Mouse (Mus musculus) left cerebral cortex, adult 2 months (tissue): ENCODE results near the gene Gm20708. TPM values are rescaled to one million over a fixed set of nuclear protein-coding genes. Genes with fewer than 3 reads are reported as not detected.

Experiments
- DNase-seq, 2 experiments: peaks; one replicate each; pipeline ENCODE4 v3.0.0; 2021 to 2022; ENCODE audit warnings: low spot score in 2 of 2, mixed read lengths in 1 of 2; ENCODE audit errors: extremely low spot score in 1 of 2
- H3K27ac ChIP-seq: fragments of 200-600 bp; 2 replicates; pipeline ENCODE4 v1.8.1; 2022
- H3K4me3 ChIP-seq: fragments of 200-600 bp; 2 replicates; pipeline ENCODE4 v1.8.1; 2022
- CTCF ChIP-seq: fragments of 200-600 bp; IDR thresholded peaks from 2 replicates; pipeline ENCODE4 v1.8.1; 2022; ENCODE audit warnings: antibody characterized with exemption, mild to moderate bottlenecking, moderate library complexity
- intact Hi-C: fragments of 180-260 bp; cut with DNase I; formaldehyde crosslinking; loops from one replicate; pipeline ENCODE4 v1.15.1; 2025
- total RNA-seq, 2 experiments: library from RNA; stranded (reverse); gene quantifications; 2 replicates each; pipeline ENCODE4 v1.2.3; 2021

Gm20708 gene
- total RNA-seq, 2 experiments from 2014 or later, result 2.3 to 4.6 TPM

DNA sequence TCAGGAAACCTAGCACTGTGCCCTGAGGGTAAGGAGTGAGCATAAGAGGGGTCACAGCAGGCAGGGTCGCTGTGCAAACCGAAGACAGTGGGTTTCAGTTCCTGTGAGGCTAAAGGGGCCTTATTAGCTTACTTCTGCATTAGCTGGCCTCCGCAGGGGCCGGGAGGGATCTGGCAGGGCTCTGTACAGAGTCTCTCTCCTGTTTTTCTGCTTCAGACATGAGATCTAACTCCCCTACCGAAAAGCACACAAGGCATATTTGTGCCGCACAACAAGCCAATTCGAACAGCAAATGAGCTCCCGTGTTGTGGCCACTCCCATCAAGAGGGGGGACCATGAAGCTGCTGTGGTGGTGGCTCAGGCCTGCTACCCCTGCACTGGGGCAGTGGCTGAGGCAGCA lies 69.4 kb downstream of the Gm20708 start:
- no peak for TF ChIP-seq CTCF
- DNase-seq, result no peak
- intact Hi-C loops, result loop anchor here (10.0 kb wide), 1 partner anchor 346 kb away; no protein-coding TSS in a partner anchor
- H3K27ac ChIP-seq, result no peak overlapping the region
- H3K4me3 ChIP-seq, result no peak overlapping the region

DNA sequence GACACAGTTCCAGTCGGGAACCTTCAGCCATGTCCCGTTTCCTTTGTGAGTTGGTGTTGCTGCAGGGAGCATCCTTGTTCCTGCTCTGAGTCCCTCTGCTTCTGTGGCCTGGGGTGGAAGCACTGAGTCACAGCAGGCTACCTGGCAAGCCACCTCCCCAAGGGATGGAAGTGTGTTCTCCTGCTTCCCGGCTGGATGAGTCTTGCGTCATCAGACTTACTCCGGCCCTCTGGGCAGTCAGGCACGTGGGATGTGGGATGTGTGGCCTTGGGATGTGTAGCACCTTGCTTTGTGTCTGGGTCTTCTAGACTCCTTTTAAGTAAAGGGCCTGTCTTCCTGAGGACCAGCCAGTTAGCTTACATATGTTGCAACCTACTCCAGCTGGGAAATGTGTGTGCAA lies 70.2 kb downstream of the Gm20708 start:
- no peak for TF ChIP-seq CTCF
- intact Hi-C loops, result loop anchor here (10.0 kb wide), 1 partner anchor 345 kb away; no protein-coding TSS in a partner anchor
- no peak overlapping the region for H3K27ac ChIP-seq
- H3K4me3 ChIP-seq, result no peak overlapping the region
- no peak for DNase-seq

DNA sequence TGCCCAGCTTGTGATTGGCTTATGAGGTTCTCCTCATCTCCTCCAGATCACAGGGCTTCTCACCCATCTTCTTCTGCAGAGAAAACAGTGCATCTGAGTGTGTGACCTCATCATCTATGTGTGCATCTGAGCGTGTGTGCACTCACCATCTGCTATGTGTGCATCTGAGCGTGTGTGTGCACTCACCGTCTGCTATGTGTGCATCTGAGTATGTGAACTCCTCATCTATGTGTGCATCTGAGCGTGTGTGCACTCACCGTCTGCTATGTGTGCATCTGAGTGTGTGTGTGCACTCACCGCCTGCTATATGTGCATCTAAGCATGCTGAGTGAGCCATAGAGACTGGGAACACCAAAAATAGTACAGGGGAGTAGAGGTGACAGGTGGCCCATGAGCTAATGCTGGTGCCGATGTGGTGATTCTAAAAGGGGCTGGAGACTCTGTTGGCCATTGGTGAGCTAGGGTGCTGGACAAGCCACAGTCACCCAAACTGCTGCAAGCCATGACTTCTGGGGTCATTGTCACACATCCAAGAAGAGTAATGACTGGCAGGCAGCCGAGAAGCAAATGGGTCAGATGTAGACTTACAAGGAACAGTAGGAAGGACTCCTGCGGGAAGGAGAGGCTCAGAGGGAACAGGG lies 71.0 kb downstream of the Gm20708 start:
- DNase-seq, result no peak
- no peak overlapping the region for H3K27ac ChIP-seq
- intact Hi-C loops, result no loop called here
- TF ChIP-seq CTCF, result no peak
- H3K4me3 ChIP-seq, result no peak overlapping the region

DNA sequence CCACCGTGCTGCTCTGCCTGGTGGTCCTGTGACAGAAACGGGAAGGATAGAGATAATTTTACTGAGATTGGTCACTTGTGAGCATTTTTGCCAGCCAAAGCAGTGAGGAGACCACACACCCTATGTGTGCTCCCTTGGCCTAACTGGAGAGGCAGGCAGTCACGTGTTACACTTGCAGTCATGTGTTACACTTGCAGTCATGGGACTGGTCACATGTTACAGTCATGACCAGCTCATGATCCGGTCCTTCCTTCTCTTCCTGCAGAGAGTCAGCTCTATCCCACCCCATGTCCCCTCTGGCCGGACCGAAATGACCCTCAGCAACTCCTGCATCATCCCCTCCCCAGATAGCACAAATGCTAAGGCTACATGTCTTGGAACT lies 71.5 kb downstream of the Gm20708 start:
- Histone ChIP-seq H3K27ac (no peak overlapping the region), H3K4me3 (no peak overlapping the region)
- TF ChIP-seq CTCF, result no peak
- no peak for DNase-seq
- intact Hi-C loops, result no loop called here

DNA sequence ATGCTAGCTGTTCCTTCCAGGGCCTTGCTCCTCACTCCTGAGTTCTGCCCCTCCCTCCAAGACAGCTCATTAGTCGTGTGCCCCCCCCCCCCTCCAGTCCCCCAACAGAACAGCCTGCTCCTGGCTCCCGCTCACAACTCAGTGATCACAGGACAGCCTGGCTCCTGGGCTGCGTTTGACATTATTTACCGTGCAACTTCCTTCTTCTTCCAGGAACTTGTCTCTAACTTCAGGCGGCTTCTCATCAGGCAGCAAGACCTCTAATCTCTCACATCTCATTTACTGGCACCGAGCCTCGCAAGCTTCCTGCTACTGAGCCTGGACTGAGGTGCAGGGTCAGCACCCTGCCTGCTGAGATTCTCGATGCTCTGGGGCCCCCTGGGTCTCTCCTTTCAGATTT lies 72.3 kb downstream of the Gm20708 start:
- no peak for TF ChIP-seq CTCF
- no peak overlapping the region for H3K4me3 ChIP-seq
- DNase-seq, result no peak
- H3K27ac ChIP-seq, result no peak overlapping the region
- intact Hi-C loops, result no loop called here

DNA sequence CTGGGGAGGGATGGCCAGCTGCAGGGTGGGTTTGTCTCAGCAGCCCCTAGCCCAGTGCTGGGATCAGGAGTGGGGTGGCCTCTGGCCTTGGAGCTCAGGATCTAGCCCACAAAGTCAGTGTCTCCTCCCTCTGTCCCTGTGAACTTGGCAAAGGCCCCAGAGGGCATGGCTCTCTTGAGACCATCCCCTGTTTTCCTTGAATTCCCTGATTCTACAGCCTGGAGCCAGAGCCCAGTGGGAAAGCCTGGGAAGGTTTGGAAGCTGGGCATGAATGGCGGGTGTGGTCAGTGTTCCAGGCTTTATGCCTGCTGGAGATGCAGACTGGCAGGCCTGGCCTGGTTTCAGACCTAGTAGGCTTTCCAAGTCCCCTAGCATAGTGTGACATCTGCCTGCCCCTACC lies 72.7 kb downstream of the Gm20708 start:
- no peak overlapping the region for H3K27ac ChIP-seq
- DNase-seq, result no peak
- no peak overlapping the region for H3K4me3 ChIP-seq
- intact Hi-C loops, result no loop called here
- TF ChIP-seq CTCF, result no peak

DNA sequence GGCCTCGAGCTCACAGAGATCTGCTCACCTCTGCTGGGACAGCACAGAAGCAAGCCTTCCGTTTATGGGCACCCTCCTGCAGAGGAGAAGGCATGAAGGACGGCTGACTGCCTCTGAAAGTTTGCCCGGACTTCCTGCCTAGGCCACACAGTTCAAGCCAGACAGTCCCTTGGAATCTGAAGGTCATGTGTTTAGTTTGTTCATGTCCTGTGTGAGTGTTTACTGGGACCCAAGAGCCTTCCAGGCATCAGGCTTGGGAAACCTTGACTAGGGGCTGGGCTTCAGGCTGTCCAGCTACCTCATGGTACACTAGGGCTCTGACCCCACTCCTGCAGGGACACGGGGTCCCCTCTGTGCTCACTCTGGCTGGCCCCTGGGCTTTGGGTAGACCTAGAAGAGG lies 76.5 kb downstream of the Gm20708 start:
- DNase-seq, result no peak
- Histone ChIP-seq H3K4me3 (no peak overlapping the region), H3K27ac (no peak overlapping the region)
- intact Hi-C loops, result no loop called here
- TF ChIP-seq CTCF, result no peak

DNA sequence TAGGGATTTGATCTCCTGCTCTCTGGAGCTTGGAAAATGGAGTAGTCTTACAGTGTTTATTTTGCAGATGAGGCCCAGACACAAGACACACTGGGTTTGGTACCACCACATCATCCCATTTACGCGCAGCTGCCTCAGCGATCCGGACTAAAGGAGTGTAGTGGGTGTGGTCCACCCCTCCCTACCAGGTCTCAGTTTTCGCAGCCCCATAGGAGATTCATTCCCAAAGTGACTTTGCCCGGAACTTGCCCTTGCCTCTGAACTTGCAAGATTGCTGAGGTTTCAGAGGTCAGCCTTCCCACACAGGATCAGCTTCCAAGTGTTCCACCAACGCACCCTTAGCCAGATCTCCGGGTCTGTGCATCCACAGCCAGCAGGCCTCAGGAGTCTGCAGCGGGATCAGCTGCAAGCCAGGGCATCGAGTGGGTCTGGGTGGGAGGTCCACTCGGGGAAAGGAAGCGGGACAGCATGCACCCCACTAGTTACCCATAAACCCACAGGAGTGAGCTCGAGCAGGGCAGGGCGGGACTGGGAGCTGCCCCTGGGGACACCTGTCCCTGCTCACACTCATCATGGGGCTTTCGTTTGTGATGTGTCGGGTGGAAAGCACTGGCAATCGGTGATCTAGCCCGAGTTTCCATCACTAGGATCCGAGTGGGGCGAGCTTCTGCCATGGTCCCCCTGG lies 78.8 kb downstream of the Gm20708 start:
- intact Hi-C loops, result no loop called here
- no peak for TF ChIP-seq CTCF
- no peak overlapping the region; the same call in 1 of the 2 replicates for H3K4me3 ChIP-seq
- DNase-seq, result no peak
- no peak overlapping the region for H3K27ac ChIP-seq

DNA sequence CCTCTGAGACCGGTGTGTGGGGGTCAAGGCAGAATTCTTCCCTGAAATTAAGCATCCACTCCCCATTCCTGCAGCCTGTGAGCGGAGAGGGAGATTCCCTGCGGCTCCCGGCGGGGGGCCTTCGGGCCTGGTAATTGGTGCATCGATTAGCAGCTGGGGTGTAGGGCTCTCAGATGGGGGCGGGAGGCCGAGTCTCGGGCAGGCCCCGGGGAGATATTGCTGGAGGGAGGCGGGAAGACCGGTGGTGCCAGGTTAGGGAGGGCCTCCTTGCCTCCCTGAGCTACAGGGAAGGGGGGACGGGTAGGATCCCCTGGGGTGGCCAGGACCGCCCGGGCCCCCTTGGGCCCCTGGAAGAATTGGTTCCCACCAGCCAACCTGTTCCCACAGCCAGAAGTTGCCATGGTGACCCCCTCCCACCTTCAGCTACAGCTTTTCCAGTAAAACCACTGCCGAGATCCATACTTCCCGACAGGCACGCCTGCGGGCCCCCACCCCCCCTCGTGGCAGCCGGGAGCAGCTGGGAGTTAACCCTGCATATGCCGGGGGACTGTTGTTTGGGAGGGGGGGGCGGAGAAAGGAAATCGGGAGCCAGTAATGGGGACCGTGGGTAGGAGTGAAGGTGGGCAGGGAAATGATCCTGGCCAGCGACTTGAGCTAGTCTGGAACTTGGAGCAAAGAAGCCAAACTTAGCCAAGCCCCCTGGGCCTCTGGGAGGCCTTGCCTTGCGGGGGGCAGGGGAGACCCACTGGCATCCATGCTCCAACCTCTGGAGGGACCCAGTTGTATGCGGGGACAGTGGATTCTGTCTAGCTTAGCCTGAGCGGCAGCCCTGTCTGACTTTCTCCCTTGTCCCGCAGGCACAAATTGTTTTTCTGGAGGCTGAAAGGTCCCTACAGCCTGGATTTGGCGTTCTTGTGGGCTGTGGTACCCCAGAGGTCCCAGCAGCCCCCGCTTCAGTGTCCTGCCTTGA lies 79.7 kb downstream of the Gm20708 start:
- peak; percentile 22 to 54 for DNase-seq
- intact Hi-C loops, result no loop called here
- no peak overlapping the region for H3K27ac ChIP-seq
- TF ChIP-seq CTCF, result no peak
- peak overlapping the region; percentile 29 for H3K4me3 ChIP-seq

Other genes with a start within 250 kb of the Gm20708 start
- gene Tnrc6c, start 155.4 kb upstream of the Gm20708 start, total RNA-seq, result 10 to 100 TPM; 58.5 to 62.9 TPM
- gene Tmc8, start 27.6 kb upstream of the Gm20708 start, total RNA-seq, result 1 to 10 TPM in 1 of 2 experiments, under 1 TPM in 1; 0.88 to 1.3 TPM
- gene Tmc6, start 27.5 kb upstream of the Gm20708 start, total RNA-seq, result 1 to 10 TPM; 7.8 to 9.3 TPM
- gene 6030468B19Rik, start 12.0 kb upstream of the Gm20708 start, total RNA-seq, result not detected
- gene Syngr2, start within 50 bp of the Gm20708 start, total RNA-seq, result 10 to 100 TPM in 1 of 2 experiments, 1 to 10 TPM in 1; 8.7 to 11.1 TPM
- 1 to 10 TPM; 5.2 to 8.5 TPM for gene Afmid, start 16.3 kb downstream of the Gm20708 start, total RNA-seq
- 1 to 10 TPM in 1 of 2 experiments, under 1 TPM in 1; 0.81 to 1.0 TPM for gene Tk1, start 16.4 kb downstream of the Gm20708 start, total RNA-seq
- 1 to 10 TPM in 1 of 2 experiments, under 1 TPM in 1; 0.95 to 1.3 TPM for gene Birc5, start 39.6 kb downstream of the Gm20708 start, total RNA-seq
- gene Tmem235, start 51.1 kb downstream of the Gm20708 start, total RNA-seq, result under 1 TPM in 1 of 2 experiments, not detected in 1; 0.19 TPM
- 1 to 10 TPM; 4.7 to 5.4 TPM for gene Tha1, start 63.8 kb downstream of the Gm20708 start, total RNA-seq
- 1 to 10 TPM; 4.4 to 6.1 TPM for gene Socs3, start 160.4 kb downstream of the Gm20708 start, total RNA-seq
- gene Pgs1, start 176.6 kb downstream of the Gm20708 start, total RNA-seq, result 10 to 100 TPM; 83.3 to 85.5 TPM